Mouse (Mus musculus) testis, adult 2 months (tissue): Measurements from ENCODE around the gene Fkbp5.

Source experiments
- CTCF ChIP-seq: fragments of 200-500 bp; IDR thresholded peaks from 2 replicates; pipeline ENCODE4 v1.5.1; 2012; ENCODE audit warnings: low read depth, mild to moderate bottlenecking, inconsistent platforms, low read length, moderate library complexity; ENCODE audit not compliant: control insufficient read depth, insufficient read depth, insufficient replicate concordance
- POLR2A ChIP-seq: fragments of 200-500 bp; IDR thresholded peaks from 2 replicates; pipeline ENCODE4 v1.6.1; 2012; ENCODE audit warnings: low read depth, mild to moderate bottlenecking, inconsistent platforms, low read length, moderate library complexity; ENCODE audit not compliant: control insufficient read depth

DNA sequence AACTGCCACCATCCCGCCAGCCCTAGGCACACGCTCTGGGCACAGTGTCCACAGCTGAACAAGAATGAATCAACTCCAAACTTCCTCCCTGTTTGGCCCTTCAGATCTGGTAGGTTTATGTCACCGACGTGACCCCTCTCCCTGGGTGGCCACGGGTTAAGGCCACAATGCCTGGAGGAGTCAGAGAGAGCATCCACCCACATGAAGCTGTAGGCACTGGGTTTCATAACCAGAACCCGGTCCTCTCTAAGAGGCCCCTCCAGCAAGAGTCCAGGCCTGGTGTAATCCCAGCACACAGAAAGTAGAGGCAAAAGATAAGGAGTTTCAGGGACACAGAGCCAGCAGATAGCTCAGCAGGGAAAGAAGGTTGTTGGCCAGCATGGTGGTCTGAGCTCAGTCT, 13.1 kb downstream of the Fkbp5 start:
- TF ChIP-seq CTCF (no peak), POLR2A (no peak)
